Mouse (Mus musculus): ENCODE data around the gene Cul7.

DNA sequence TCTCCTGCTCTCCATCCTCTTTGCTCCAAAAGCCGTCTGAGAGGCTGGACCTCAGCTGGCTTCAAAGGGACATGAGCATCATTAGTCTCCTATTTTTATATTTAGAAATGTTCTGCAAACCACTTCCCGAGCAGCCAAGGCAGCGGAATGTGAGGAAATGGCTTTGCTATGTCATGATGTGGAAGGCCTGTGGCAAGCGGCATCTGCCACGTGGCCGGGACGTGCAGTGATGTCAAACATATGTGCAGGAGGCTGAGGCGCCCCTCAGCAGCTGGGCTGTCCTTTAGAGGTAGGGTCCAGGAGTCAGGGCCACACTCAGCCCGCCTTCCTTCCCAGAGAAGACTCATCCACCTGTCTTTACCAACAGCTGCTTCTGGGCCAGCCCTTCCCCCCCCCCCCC lies 47.9 kb upstream of the Cul7 start:
- TF ChIP-seq POLR2A (IDR thresholded peaks at IDR 0.05; ENCODE audit: borderline replicate concordance, extremely low read depth, insufficient read depth, insufficient read length, poor library complexity, severe bottlenecking) (no peak), CTCF (IDR thresholded peaks at IDR 0.05; ENCODE audit: borderline replicate concordance, extremely low read depth, insufficient read depth, insufficient read length) (no peak)
